Mouse (Mus musculus) heart, embryonic 16.5 days (tissue): Measurements from ENCODE around the gene Zfp668. TPM values are rescaled to one million over a fixed set of nuclear protein-coding genes. Genes with fewer than 3 reads are reported as not detected.
A peak's percentile ranks its signal among the peaks of the same experiment; 100 is the strongest.

ENCODE experiments used
- ATAC-seq: fragments of 200-750 bp; cut with Nextera tagmentation; replicated peaks from 2 replicates; pipeline ENCODE4 v1.8.0; 2017; ENCODE audit warnings: moderate number of reproducible peaks; ENCODE audit not compliant: insufficient read depth, low FRiP score; ENCODE audit errors: extremely low read depth
- H3K27ac ChIP-seq: fragments of 300-500 bp; sonication (generic); 2 replicates; pipeline ENCODE4 v1.5.1; 2014; ENCODE audit warnings: mild to moderate bottlenecking, low read length, control low read depth, moderate library complexity
- H3K27me3 ChIP-seq: fragments of 300-500 bp; sonication (generic); 2 replicates; pipeline ENCODE4 v1.6.1; 2014; ENCODE audit warnings: low read length, mixed read lengths; ENCODE audit not compliant: control insufficient read depth, insufficient read depth
- H3K36me3 ChIP-seq: fragments of 300-500 bp; sonication (generic); 2 replicates; pipeline ENCODE4 v1.6.1; 2014; ENCODE audit not compliant: control insufficient read depth, insufficient read depth
- H3K4me1 ChIP-seq: fragments of 300-500 bp; sonication (generic); 2 replicates; pipeline ENCODE4 v1.6.1; 2014; ENCODE audit warnings: low read length, mixed read lengths; ENCODE audit not compliant: control insufficient read depth, insufficient read depth
- H3K4me2 ChIP-seq: fragments of 300-500 bp; sonication (generic); 2 replicates; pipeline ENCODE4 v1.6.1; 2014; ENCODE audit warnings: low read depth, mild to moderate bottlenecking, control low read depth, low read length
- H3K4me3 ChIP-seq: fragments of 300-500 bp; sonication (generic); 2 replicates; pipeline ENCODE4 v1.5.1; 2014; ENCODE audit warnings: mild to moderate bottlenecking, control low read depth, low read length
- H3K9ac ChIP-seq: fragments of 300-500 bp; sonication (generic); 2 replicates; pipeline ENCODE4 v1.6.1; 2014; ENCODE audit warnings: low read length, control low read depth
- H3K9me3 ChIP-seq: fragments of 300-500 bp; sonication (generic); replicated peaks from 2 replicates; pipeline ENCODE4 v1.6.1; 2016; ENCODE audit warnings: low read length; ENCODE audit not compliant: control insufficient read depth
- WGBS: fragments of 180-500 bp; shearing (Covaris S2); extraction: QIAGEN DNeasy Blood & Tissue Kit; methylation state at CpG from one replicate; pipeline ENCODE4 v1.1.7; 2014; 5-methylcytosine and 5-hydroxymethylcytosine counted together
- polyA plus RNA-seq: library from polyadenylated mRNA; unstranded; fragments of >200 nt; fragmentation: Nextera tagmentation; extraction: Ambion mirVana; gene quantifications from 2 replicates; pipeline ENCODE4 v1.2.1, GENCODE M21; 2015

Gene Zfp668
- polyA plus RNA-seq, 1 experiment from 2014 or later, result 10.4 TPM

- ATAC-seq, result no peak
- Histone ChIP-seq H3K9ac (no peak overlapping the region), H3K4me1 (peaks cover 7% of the 10 kb centered on the region), H3K4me2 (no peak overlapping the region), H3K27me3 (no peaks in the 10 kb centered on the region; the same call in 1 of the 2 replicates), H3K9me3 (no peaks in the 10 kb centered on the region), H3K27ac (peak overlapping the region; percentile 56), H3K36me3 (no peaks in the 10 kb centered on the region), H3K4me3 (no peak overlapping the region)
- WGBS, result 61% methylated on average over 13 of the region's 13 CpGs
Observed at GRCm38 (mm10) chr7:127820836-127821509, 55.7 kb downstream of the Zfp668 start.

GRCm38 (mm10) chr7:127817776-127818175 is 58.9 kb downstream of the Zfp668 start:
- no peaks in the 10 kb centered on the region for H3K9me3 ChIP-seq
- H3K36me3 ChIP-seq, result no peaks in the 10 kb centered on the region
- WGBS, result 83% methylated on average over 5 of the region's 5 CpGs
- H3K27ac ChIP-seq, result no peak overlapping the region
- no peak overlapping the region for H3K4me2 ChIP-seq
- no peak overlapping the region for H3K9ac ChIP-seq
- no peaks in the 10 kb centered on the region for H3K27me3 ChIP-seq
- H3K4me3 ChIP-seq, result no peak overlapping the region
- peaks cover 18% of the 10 kb centered on the region for H3K4me1 ChIP-seq
- no peak for ATAC-seq

- Histone ChIP-seq H3K27ac (no peak overlapping the region), H3K9ac (no peak overlapping the region), H3K4me2 (no peak overlapping the region), H3K36me3 (no peaks in the 10 kb centered on the region), H3K4me3 (no peak overlapping the region), H3K4me1 (peaks cover 18% of the 10 kb centered on the region), H3K9me3 (no peaks in the 10 kb centered on the region), H3K27me3 (no peaks in the 10 kb centered on the region)
- 68% methylated on average over 7 of the region's 7 CpGs for WGBS
- ATAC-seq, result no peak
Observed at GRCm38 (mm10) chr7:127817053-127817452, 59.6 kb downstream of the Zfp668 start.

- Histone ChIP-seq H3K27me3 (no peaks in the 10 kb centered on the region), H3K4me3 (no peak overlapping the region), H3K9me3 (no peaks in the 10 kb centered on the region), H3K9ac (no peak overlapping the region; the same call in 1 of the 2 replicates), H3K36me3 (no peaks in the 10 kb centered on the region), H3K27ac (no peak overlapping the region), H3K4me1 (peaks cover 18% of the 10 kb centered on the region), H3K4me2 (no peak overlapping the region)
- peak; percentile 23; the same call in 1 of the 2 replicates for ATAC-seq
- 50% methylated on average over 15 of the region's 15 CpGs for WGBS
Observed at GRCm38 (mm10) chr7:127815954-127816821, 60.4 kb downstream of the Zfp668 start.

GRCm38 (mm10) chr7:127815116-127815665 is 61.4 kb downstream of the Zfp668 start:
- 86% methylated on average over 15 of the region's 15 CpGs for WGBS

GRCm38 (mm10) chr7:127814241-127814921 is 62.2 kb downstream of the Zfp668 start:
- WGBS, result 67% methylated on average over 19 of the region's 19 CpGs
- H3K4me1 ChIP-seq, result peaks cover 18% of the 10 kb centered on the region
- H3K9ac ChIP-seq, result peak overlapping the region; percentile 54; the same call in 1 of the 2 replicates
- H3K9me3 ChIP-seq, result no peaks in the 10 kb centered on the region
- H3K4me2 ChIP-seq, result peak overlapping the region; percentile 47
- no peaks in the 10 kb centered on the region for H3K36me3 ChIP-seq
- H3K27me3 ChIP-seq, result no peaks in the 10 kb centered on the region
- no peak overlapping the region for H3K4me3 ChIP-seq
- peak; percentile 84 for ATAC-seq
- peak overlapping the region; percentile 92 for H3K27ac ChIP-seq

More at GRCm38 (mm10) chr7:127815116-127815665, 61.4 kb downstream of the Zfp668 start:
- peak overlapping the region; percentile 2; the same call in 1 of the 2 replicates for H3K27ac ChIP-seq
- no peaks in the 10 kb centered on the region for H3K36me3 ChIP-seq
- no peak overlapping the region for H3K4me3 ChIP-seq
- no peak overlapping the region for H3K9ac ChIP-seq
- H3K9me3 ChIP-seq, result no peaks in the 10 kb centered on the region
- no peak for ATAC-seq
- no peak overlapping the region for H3K4me2 ChIP-seq
- peaks cover 18% of the 10 kb centered on the region for H3K4me1 ChIP-seq
- H3K27me3 ChIP-seq, result no peaks in the 10 kb centered on the region

GRCm38 (mm10) chr7:127813821-127814220 is 62.8 kb downstream of the Zfp668 start:
- peak; percentile 62; the same call in 1 of the 2 replicates for ATAC-seq
- WGBS, result 59% methylated on average over 4 of the region's 4 CpGs
- Histone ChIP-seq H3K27ac (peak overlapping the region; percentile 92), H3K4me3 (no peak overlapping the region), H3K9me3 (no peaks in the 10 kb centered on the region), H3K4me1 (peaks cover 18% of the 10 kb centered on the region), H3K27me3 (no peaks in the 10 kb centered on the region), H3K9ac (peak overlapping the region; percentile 54; the same call in 1 of the 2 replicates), H3K36me3 (no peaks in the 10 kb centered on the region), H3K4me2 (peak overlapping the region; percentile 47)
